8 mouse cellular contexts compared by ENCODE assay signal in genomic region chr10:81317273-81317672, GRCm38 (mm10). TPM values are rescaled to one million over a fixed set of nuclear protein-coding genes. Genes with fewer than 3 reads are reported as not detected.
DNase-seq lines count a peak whose midpoint lies in the region; ATAC-seq lines count a peak whose summit lies in the region.

No protein-coding gene starts in this region.

- no peak overlapping the region for H3K27ac ChIP-seq in forebrain, embryonic 11.5 days (ENCODE audit: low read depth, low read length)
- H3K27ac ChIP-seq in forebrain, embryonic 15.5 days (replicated peaks), result no peak overlapping the region
- H3K27ac ChIP-seq in forebrain, embryonic 13.5 days, result no peak overlapping the region

- H3K36me3 ChIP-seq in forebrain, embryonic 11.5 days (ENCODE audit: control insufficient read depth, insufficient read depth, low read length), result peaks cover 8% of the 10 kb centered on the region; the same call in 1 of the 2 replicates
- H3K36me3 ChIP-seq in forebrain, embryonic 15.5 days, result peaks cover 50% of the 10 kb centered on the region
- H3K36me3 ChIP-seq in forebrain, embryonic 13.5 days (ENCODE audit: poor library complexity, severe bottlenecking), result peaks cover 62% of the 10 kb centered on the region

- no peak for DNase-seq in forebrain, embryonic 11.5 days (ENCODE audit: low spot score)
- DNase-seq in R1 (ENCODE audit: low read depth, low spot score), result peak; percentile 94
- peak; percentile 81 for DNase-seq in kidney, postnatal 14 days
- peak; percentile 80 to 87 for DNase-seq in lung, postnatal 4 days
- no peak for DNase-seq in left cerebral cortex, postnatal 36 days (ENCODE audit: low spot score in 2 of 2)
- no peak for DNase-seq in left cerebral cortex, adult 18-20 months (ENCODE audit: low spot score in 2 of 2)

- no peak for ATAC-seq in forebrain, embryonic 11.5 days (replicated peaks; ENCODE audit: low FRiP score)
- no peak for ATAC-seq in forebrain, embryonic 15.5 days (replicated peaks)
- ATAC-seq in forebrain, embryonic 13.5 days, result no peak

- peaks cover 19% of the 10 kb centered on the region for H3K4me1 ChIP-seq in forebrain, embryonic 11.5 days (replicated peaks; ENCODE audit: control insufficient read depth, insufficient read depth, low read length)
- peaks cover 25% of the 10 kb centered on the region for H3K4me1 ChIP-seq in forebrain, embryonic 15.5 days
- H3K4me1 ChIP-seq in forebrain, embryonic 13.5 days, result peaks cover 34% of the 10 kb centered on the region

- no peaks in the 10 kb centered on the region for H3K9me3 ChIP-seq in forebrain, embryonic 11.5 days (ENCODE audit: control insufficient read depth, low read length)
- no peaks in the 10 kb centered on the region for H3K9me3 ChIP-seq in forebrain, embryonic 15.5 days
- no peaks in the 10 kb centered on the region for H3K9me3 ChIP-seq in forebrain, embryonic 13.5 days (replicated peaks)

- peak overlapping the region; percentile 39 for H3K9ac ChIP-seq in forebrain, embryonic 11.5 days (ENCODE audit: low read length)
- no peak overlapping the region for H3K9ac ChIP-seq in forebrain, embryonic 15.5 days (replicated peaks)
- H3K9ac ChIP-seq in forebrain, embryonic 13.5 days, result peak overlapping the region; percentile 56

- WGBS in forebrain, embryonic 11.5 days, result 12% methylated on average over 20 of the region's 20 CpGs
- WGBS in forebrain, embryonic 15.5 days, result 10% methylated on average over 19 of the region's 20 CpGs
- 10% methylated on average over 18 of the region's 20 CpGs for WGBS in forebrain, embryonic 13.5 days

- no peak overlapping the region for H3K4me3 ChIP-seq in forebrain, embryonic 11.5 days (ENCODE audit: low read depth, low read length)
- H3K4me3 ChIP-seq in forebrain, embryonic 15.5 days, result no peak overlapping the region
- H3K4me3 ChIP-seq in forebrain, embryonic 13.5 days, result no peak overlapping the region; the same call in 1 of the 2 replicates

- no peaks in the 10 kb centered on the region for H3K27me3 ChIP-seq in forebrain, embryonic 11.5 days (ENCODE audit: control insufficient read depth, insufficient read depth, low read length)
- H3K27me3 ChIP-seq in forebrain, embryonic 15.5 days, result no peaks in the 10 kb centered on the region
- no peaks in the 10 kb centered on the region for H3K27me3 ChIP-seq in forebrain, embryonic 13.5 days

- intact Hi-C loops in left cerebral cortex, postnatal 36 days (cut with DNase I), result no loop called here

- peak overlapping the region; percentile 26; the same call in 1 of the 2 replicates for H3K4me2 ChIP-seq in forebrain, embryonic 11.5 days (ENCODE audit: low read depth, low read length, severe bottlenecking)
- no peak overlapping the region for H3K4me2 ChIP-seq in forebrain, embryonic 15.5 days (replicated peaks)
- 0 out of 2 replicates have a peak overlapping the region, but pooled peaks have one; percentile 19 for H3K4me2 ChIP-seq in forebrain, embryonic 13.5 days

RNA-seq across cellular contexts. Expression of gene Cactin, which starts 3.6 kb away (rescaled TPM):
- polyA plus RNA-seq in forebrain, embryonic 11.5 days (2014; fragmentation: Nextera tagmentation; extraction: Ambion mirVana), result 51.2 and 53.2 TPM in 2 replicates
- 40.7 and 42.4 TPM in 2 replicates for polyA plus RNA-seq in forebrain, embryonic 15.5 days (2015; fragmentation: Nextera tagmentation; extraction: Ambion mirVana)
- polyA plus RNA-seq in forebrain, embryonic 13.5 days (2015; fragmentation: Nextera tagmentation; extraction: Ambion mirVana), result 39.9 and 42.0 TPM in 2 replicates
- total RNA-seq in left cerebral cortex, postnatal 36 days (2021), result 10 to 100 TPM; 29.7 to 31.7 TPM
- 10 to 100 TPM; 30.5 to 34.6 TPM for total RNA-seq in left cerebral cortex, adult 18-20 months (2021)

RNA-seq across cellular contexts. Expression of gene Tbxa2r, which starts 11.3 kb away (rescaled TPM):
- 1.9 and 2.6 TPM in 2 replicates for polyA plus RNA-seq in forebrain, embryonic 11.5 days (2014; fragmentation: Nextera tagmentation; extraction: Ambion mirVana)
- polyA plus RNA-seq in forebrain, embryonic 15.5 days (2015; fragmentation: Nextera tagmentation; extraction: Ambion mirVana), result 3.1 and 4.3 TPM in 2 replicates
- 2.6 and 3.8 TPM in 2 replicates for polyA plus RNA-seq in forebrain, embryonic 13.5 days (2015; fragmentation: Nextera tagmentation; extraction: Ambion mirVana)
- total RNA-seq in left cerebral cortex, postnatal 36 days (2021), result under 1 TPM; 0.45 to 0.99 TPM
- 1 to 10 TPM; 1.1 to 1.5 TPM for total RNA-seq in left cerebral cortex, adult 18-20 months (2021)

RNA-seq across cellular contexts. Expression of gene Pip5k1c, which starts 24.5 kb away (rescaled TPM):
- 74.1 and 74.9 TPM in 2 replicates for polyA plus RNA-seq in forebrain, embryonic 11.5 days (2014; fragmentation: Nextera tagmentation; extraction: Ambion mirVana)
- polyA plus RNA-seq in forebrain, embryonic 15.5 days (2015; fragmentation: Nextera tagmentation; extraction: Ambion mirVana), result 123 and 127 TPM in 2 replicates
- polyA plus RNA-seq in forebrain, embryonic 13.5 days (2015; fragmentation: Nextera tagmentation; extraction: Ambion mirVana), result 73.1 and 87.2 TPM in 2 replicates
- total RNA-seq in left cerebral cortex, postnatal 36 days (2021), result 100 to 1,000 TPM; 419 to 450 TPM
- total RNA-seq in left cerebral cortex, adult 18-20 months (2021), result 100 to 1,000 TPM; 415 to 417 TPM

RNA-seq across cellular contexts. Expression of gene Gipc3, which starts 25.8 kb away (rescaled TPM):
- 0.07 TPM in 1 of 2 replicates, not detected in the other for polyA plus RNA-seq in forebrain, embryonic 11.5 days (2014; fragmentation: Nextera tagmentation; extraction: Ambion mirVana)
- polyA plus RNA-seq in forebrain, embryonic 15.5 days (2015; fragmentation: Nextera tagmentation; extraction: Ambion mirVana), result not detected in 2 replicates
- polyA plus RNA-seq in forebrain, embryonic 13.5 days (2015; fragmentation: Nextera tagmentation; extraction: Ambion mirVana), result not detected in 2 replicates
- total RNA-seq in left cerebral cortex, postnatal 36 days (2021), result 1 to 10 TPM; 1.4 to 1.8 TPM
- total RNA-seq in left cerebral cortex, adult 18-20 months (2021), result 1 to 10 TPM; 2.5 to 3.6 TPM

RNA-seq across cellular contexts. Expression of gene Tjp3, which starts 25.9 kb away (rescaled TPM):
- polyA plus RNA-seq in forebrain, embryonic 11.5 days (2014; fragmentation: Nextera tagmentation; extraction: Ambion mirVana), result 10.1 and 11.9 TPM in 2 replicates
- polyA plus RNA-seq in forebrain, embryonic 15.5 days (2015; fragmentation: Nextera tagmentation; extraction: Ambion mirVana), result 8.5 and 9.0 TPM in 2 replicates
- 6.2 and 7.1 TPM in 2 replicates for polyA plus RNA-seq in forebrain, embryonic 13.5 days (2015; fragmentation: Nextera tagmentation; extraction: Ambion mirVana)
- total RNA-seq in left cerebral cortex, postnatal 36 days (2021), result under 1 TPM in 1 of 2 experiments, not detected in 1; 0.50 TPM
- total RNA-seq in left cerebral cortex, adult 18-20 months (2021), result under 1 TPM; 0.16 to 0.23 TPM

Comparison
In these comparisons a context has a peak if more than half of its experiments do, and no peak if none do; other contexts are left out.
1. DNase-seq: peak in R1 (single experiment), kidney, postnatal 14 days (single experiment) and lung, postnatal 4 days (2 of 2); none in forebrain, embryonic 11.5 days (single experiment), left cerebral cortex, postnatal 36 days (0 of 2) and left cerebral cortex, adult 18-20 months (0 of 2).